Mouse (Mus musculus): Measurements from ENCODE around the gene Efna5. TPM values are rescaled to one million over a fixed set of nuclear protein-coding genes. Genes with fewer than 3 reads are reported as not detected.

The Efna5 gene
- polyA plus RNA-seq, 1 experiment from 2014 or later = 32.9 TPM

DNA sequence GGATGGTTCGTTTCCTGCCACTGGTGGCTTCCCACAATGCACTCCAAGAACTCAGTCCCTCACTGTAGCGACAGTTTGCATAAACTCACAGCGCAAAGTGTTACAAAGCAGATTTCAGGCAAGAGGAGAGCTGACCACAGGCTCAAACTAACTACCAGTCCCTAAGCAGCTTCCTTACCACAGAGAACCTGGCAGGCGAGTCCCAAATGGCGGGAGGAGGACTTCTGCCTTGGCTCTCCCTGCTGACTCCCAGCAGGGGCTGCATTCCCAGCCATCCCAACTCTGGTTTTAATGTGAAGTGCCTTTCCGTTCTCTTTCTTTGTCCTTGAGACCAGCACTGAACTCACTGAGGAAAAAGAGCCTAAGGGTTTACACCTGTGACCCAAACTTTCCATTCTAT, 195.9 kb downstream of the Efna5 start:
- Histone ChIP-seq H3K36me3 (ENCODE audit: control insufficient read depth, insufficient read depth, low read length) (no peaks in the 10 kb centered on the region), H3K4me1 (ENCODE audit: control insufficient read depth, insufficient read depth, low read length) (no peaks in the 10 kb centered on the region), H3K9ac (ENCODE audit: low read length) (no peak overlapping the region), H3K4me3 (ENCODE audit: low read depth, low read length) (no peak overlapping the region), H3K27ac (replicated peaks; ENCODE audit: low read depth, low read length) (no peak overlapping the region), H3K9me3 (ENCODE audit: control insufficient read depth, low read length) (no peaks in the 10 kb centered on the region), H3K4me2 (ENCODE audit: low read depth, severe bottlenecking) (no peak overlapping the region), H3K27me3 (ENCODE audit: control insufficient read depth, insufficient read depth, low read length) (no peaks in the 10 kb centered on the region)
- WGBS = 48% methylated on average over 6 of the region's 6 CpGs
- DNase-seq (ENCODE audit: low spot score) = no peak
- no peak for ATAC-seq (ENCODE audit: insufficient number of reproducible peaks, low FRiP score, low TSS enrichment, low read depth)

DNA sequence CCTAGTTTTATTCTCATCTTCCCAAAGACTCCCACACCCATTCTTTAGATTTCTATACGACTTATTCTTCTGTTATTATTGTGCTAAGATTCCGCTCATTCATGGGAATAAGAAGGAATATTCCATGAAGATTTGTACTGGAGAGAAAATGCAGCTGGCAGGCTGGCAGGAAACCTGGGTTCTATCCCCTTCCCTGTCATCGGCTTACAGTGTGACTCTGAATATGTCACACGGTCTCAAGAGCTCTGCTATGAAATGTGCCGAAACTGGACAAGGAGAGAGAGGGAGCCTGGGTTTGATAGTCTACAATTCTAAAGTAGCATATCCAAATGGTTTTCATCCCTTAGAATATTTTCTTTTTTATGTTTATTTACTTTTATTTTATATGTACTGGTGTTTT, 198.0 kb downstream of the Efna5 start:
- WGBS = 94% methylated on average over 5 of the region's 5 CpGs
- no peak for DNase-seq (ENCODE audit: low spot score)
- no peak for ATAC-seq (ENCODE audit: insufficient number of reproducible peaks, low FRiP score, low TSS enrichment, low read depth)
- H3K27ac ChIP-seq (replicated peaks; ENCODE audit: low read depth, low read length) = no peak overlapping the region
- H3K27me3 ChIP-seq (ENCODE audit: control insufficient read depth, insufficient read depth, low read length) = no peaks in the 10 kb centered on the region
- H3K4me1 ChIP-seq (ENCODE audit: control insufficient read depth, insufficient read depth, low read length) = no peaks in the 10 kb centered on the region
- no peak overlapping the region for H3K9ac ChIP-seq (ENCODE audit: low read length)
- no peaks in the 10 kb centered on the region for H3K9me3 ChIP-seq (ENCODE audit: control insufficient read depth, low read length)
- no peak overlapping the region for H3K4me2 ChIP-seq (ENCODE audit: low read depth, severe bottlenecking)
- no peaks in the 10 kb centered on the region for H3K36me3 ChIP-seq (ENCODE audit: control insufficient read depth, insufficient read depth, low read length)
- H3K4me3 ChIP-seq (ENCODE audit: low read depth, low read length) = no peak overlapping the region

DNA sequence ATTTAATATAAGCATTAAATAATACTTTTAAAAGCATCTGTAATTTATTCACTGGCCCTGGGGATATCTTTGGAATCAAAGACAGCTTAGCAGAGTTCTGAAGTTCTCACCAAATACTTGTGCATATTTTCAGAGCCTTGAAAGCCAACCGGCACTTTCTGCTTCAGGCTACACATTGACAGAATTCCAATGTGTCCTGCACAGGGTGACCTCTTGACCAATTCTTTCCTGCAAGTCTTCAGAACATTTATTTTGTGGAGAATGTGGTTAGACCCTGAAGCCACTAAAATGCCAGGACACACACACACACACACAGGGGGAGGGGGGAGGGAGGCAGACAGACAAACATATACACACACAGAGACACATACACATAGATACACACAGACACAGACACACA, 199.4 kb downstream of the Efna5 start:
- WGBS = 41% methylated on average over 1 of the region's 1 CpGs

DNA sequence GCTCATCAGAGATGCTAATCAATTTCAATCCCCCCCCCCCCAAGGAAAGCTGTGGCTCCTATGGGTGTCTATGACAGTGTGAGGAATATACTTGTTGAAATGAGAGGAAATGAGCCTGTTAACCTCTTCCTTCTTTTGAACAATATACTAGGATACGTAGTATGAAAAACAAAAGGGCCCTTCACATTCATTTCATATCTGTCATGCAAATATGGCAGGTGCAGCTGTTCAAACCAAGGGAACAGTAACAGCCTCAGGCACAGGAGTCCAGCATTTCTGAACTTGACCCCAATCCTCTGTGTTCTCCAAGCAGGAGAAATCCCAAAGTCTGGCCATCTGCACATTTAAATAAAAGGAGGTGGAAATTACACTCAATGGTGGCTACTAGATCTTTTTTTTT, 200.4 kb downstream of the Efna5 start:
- Histone ChIP-seq H3K9ac (ENCODE audit: low read length) (no peak overlapping the region), H3K27me3 (ENCODE audit: control insufficient read depth, insufficient read depth, low read length) (no peaks in the 10 kb centered on the region), H3K27ac (replicated peaks; ENCODE audit: low read depth, low read length) (no peak overlapping the region), H3K4me1 (ENCODE audit: control insufficient read depth, insufficient read depth, low read length) (0 out of 2 replicates have a peak, but pooled peaks cover 7% of the 10 kb centered on the region), H3K4me3 (ENCODE audit: low read depth, low read length) (no peak overlapping the region), H3K4me2 (ENCODE audit: low read depth, severe bottlenecking) (no peak overlapping the region), H3K36me3 (ENCODE audit: control insufficient read depth, insufficient read depth, low read length) (no peaks in the 10 kb centered on the region), H3K9me3 (ENCODE audit: control insufficient read depth, low read length) (no peaks in the 10 kb centered on the region; the same call in 1 of the 2 replicates)
- 100% methylated on average over 1 of the region's 1 CpGs for WGBS
- ATAC-seq (ENCODE audit: insufficient number of reproducible peaks, low FRiP score, low TSS enrichment, low read depth) (no peak), DNase-seq (ENCODE audit: low spot score) (no peak)

More for the DNA sequence above, 199.4 kb downstream of the Efna5 start:
- H3K36me3 ChIP-seq (ENCODE audit: control insufficient read depth, insufficient read depth, low read length) = no peaks in the 10 kb centered on the region
- DNase-seq (ENCODE audit: low spot score) = no peak
- no peaks in the 10 kb centered on the region; the same call in 1 of the 2 replicates for H3K9me3 ChIP-seq (ENCODE audit: control insufficient read depth, low read length)
- H3K27me3 ChIP-seq (ENCODE audit: control insufficient read depth, insufficient read depth, low read length) = no peaks in the 10 kb centered on the region
- ATAC-seq (ENCODE audit: insufficient number of reproducible peaks, low FRiP score, low TSS enrichment, low read depth) = no peak
- H3K4me3 ChIP-seq (ENCODE audit: low read depth, low read length) = no peak overlapping the region
- no peak overlapping the region for H3K27ac ChIP-seq (replicated peaks; ENCODE audit: low read depth, low read length)
- 0 out of 2 replicates have a peak, but pooled peaks cover 4% of the 10 kb centered on the region for H3K4me1 ChIP-seq (ENCODE audit: control insufficient read depth, insufficient read depth, low read length)
- no peak overlapping the region for H3K9ac ChIP-seq (ENCODE audit: low read length)
- no peak overlapping the region for H3K4me2 ChIP-seq (ENCODE audit: low read depth, severe bottlenecking)

DNA sequence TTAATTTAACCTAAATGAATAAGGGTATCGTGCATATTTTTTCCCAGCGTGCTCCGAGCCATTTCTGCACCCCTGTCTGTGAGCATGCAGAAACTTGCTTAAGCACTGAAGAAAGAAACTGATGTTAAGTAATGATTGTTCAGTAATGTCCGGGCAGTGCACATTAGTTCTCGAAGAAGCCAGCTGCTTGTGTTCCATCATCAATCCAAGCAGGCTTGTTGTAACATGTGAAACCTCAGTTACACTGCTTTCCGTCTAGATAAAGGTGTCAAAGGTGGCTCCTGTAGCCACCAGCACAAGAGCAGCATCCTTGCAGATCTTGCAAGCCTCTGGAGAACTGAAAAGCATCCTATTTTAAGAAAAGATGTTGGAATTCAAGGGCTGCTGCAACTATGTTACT, 204.3 kb downstream of the Efna5 start:
- H3K9me3 ChIP-seq (ENCODE audit: control insufficient read depth, low read length) = no peaks in the 10 kb centered on the region; the same call in 1 of the 2 replicates
- DNase-seq (ENCODE audit: low spot score) (no peak), ATAC-seq (ENCODE audit: insufficient number of reproducible peaks, low FRiP score, low TSS enrichment, low read depth) (no peak)
- no peaks in the 10 kb centered on the region for H3K27me3 ChIP-seq (ENCODE audit: control insufficient read depth, insufficient read depth, low read length)
- H3K9ac ChIP-seq (ENCODE audit: low read length) = no peak overlapping the region
- H3K4me2 ChIP-seq (ENCODE audit: low read depth, severe bottlenecking) = no peak overlapping the region
- H3K4me3 ChIP-seq (ENCODE audit: low read depth, low read length) = no peak overlapping the region
- 66% methylated on average over 6 of the region's 6 CpGs for WGBS
- H3K36me3 ChIP-seq (ENCODE audit: control insufficient read depth, insufficient read depth, low read length) = no peaks in the 10 kb centered on the region
- H3K4me1 ChIP-seq (ENCODE audit: control insufficient read depth, insufficient read depth, low read length) = peaks cover 10% of the 10 kb centered on the region; the same call in 1 of the 2 replicates
- H3K27ac ChIP-seq (replicated peaks; ENCODE audit: low read depth, low read length) = no peak overlapping the region

DNA sequence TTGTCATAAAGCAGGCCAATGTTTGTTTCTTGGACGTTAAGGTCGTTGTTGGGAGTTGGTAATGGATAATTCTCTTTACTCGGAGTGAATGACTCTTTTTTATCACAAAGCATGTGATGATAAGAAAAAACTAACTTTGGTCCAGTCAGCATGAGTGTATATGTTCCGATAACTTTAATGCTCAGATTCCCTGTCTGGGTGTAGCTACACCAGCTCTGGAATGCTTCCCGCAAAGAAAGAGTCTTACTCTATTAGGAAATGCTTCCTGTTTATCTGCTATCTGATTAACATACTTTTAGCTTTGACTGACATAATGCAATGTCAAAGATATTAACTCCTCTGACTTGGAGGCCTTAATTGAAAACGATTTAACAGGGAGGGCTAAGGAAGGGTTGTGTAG, 204.7 kb downstream of the Efna5 start:
- Histone ChIP-seq H3K4me3 (ENCODE audit: low read depth, low read length) (no peak overlapping the region), H3K27ac (replicated peaks; ENCODE audit: low read depth, low read length) (no peak overlapping the region), H3K4me2 (ENCODE audit: low read depth, severe bottlenecking) (no peak overlapping the region), H3K27me3 (ENCODE audit: control insufficient read depth, insufficient read depth, low read length) (no peaks in the 10 kb centered on the region), H3K4me1 (ENCODE audit: control insufficient read depth, insufficient read depth, low read length) (peaks cover 10% of the 10 kb centered on the region; the same call in 1 of the 2 replicates), H3K36me3 (ENCODE audit: control insufficient read depth, insufficient read depth, low read length) (no peaks in the 10 kb centered on the region), H3K9ac (ENCODE audit: low read length) (no peak overlapping the region), H3K9me3 (ENCODE audit: control insufficient read depth, low read length) (no peaks in the 10 kb centered on the region; the same call in 1 of the 2 replicates)
- DNase-seq (ENCODE audit: low spot score) (no peak), ATAC-seq (ENCODE audit: insufficient number of reproducible peaks, low FRiP score, low TSS enrichment, low read depth) (no peak)
- WGBS = 61% methylated on average over 6 of the region's 6 CpGs

DNA sequence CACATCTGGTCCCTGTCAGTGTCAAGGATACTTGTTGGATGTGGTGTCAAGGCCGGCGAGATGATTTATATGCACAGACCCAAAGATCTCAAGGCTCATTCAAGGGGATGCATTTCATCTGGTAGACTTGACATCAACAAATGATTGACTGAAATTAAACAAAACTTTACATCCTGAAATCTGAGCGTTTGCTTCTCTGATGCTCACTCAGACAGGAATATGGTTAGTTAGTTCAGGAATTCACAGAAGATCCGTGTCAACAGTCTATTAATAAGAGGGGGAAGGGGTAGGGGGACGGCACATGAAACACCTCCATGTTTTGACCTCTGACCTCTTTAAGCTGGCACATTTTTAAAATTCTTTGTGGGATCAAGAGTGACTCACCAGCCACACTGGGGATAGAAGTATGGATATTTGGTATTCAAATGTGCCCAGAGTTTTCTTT, 205.3 kb downstream of the Efna5 start:
- no peak for ATAC-seq (ENCODE audit: insufficient number of reproducible peaks, low FRiP score, low TSS enrichment, low read depth)

DNA sequence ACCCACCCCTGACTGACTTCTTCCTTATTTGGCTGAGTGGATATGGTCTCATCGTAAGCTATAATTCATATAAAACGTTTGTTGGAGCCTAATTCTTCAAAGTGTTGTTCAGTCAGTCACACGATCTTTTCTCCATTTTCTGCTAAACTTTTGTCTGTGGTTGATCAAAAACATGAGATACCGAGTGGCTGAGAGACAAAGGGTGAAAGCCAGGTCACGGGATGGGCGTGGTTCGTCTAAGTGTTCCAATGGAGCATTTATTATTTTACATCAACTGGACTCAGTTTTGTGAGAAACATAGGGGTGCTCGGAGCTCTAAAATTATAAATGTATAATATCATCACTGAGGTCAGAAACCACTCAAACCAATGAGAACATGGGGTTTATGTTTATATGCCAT, 209.0 kb downstream of the Efna5 start:
- Histone ChIP-seq H3K9ac (ENCODE audit: low read length) (no peak overlapping the region), H3K27me3 (ENCODE audit: control insufficient read depth, insufficient read depth, low read length) (no peaks in the 10 kb centered on the region), H3K36me3 (ENCODE audit: control insufficient read depth, insufficient read depth, low read length) (no peaks in the 10 kb centered on the region), H3K27ac (replicated peaks; ENCODE audit: low read depth, low read length) (no peak overlapping the region), H3K4me3 (ENCODE audit: low read depth, low read length) (no peak overlapping the region), H3K9me3 (ENCODE audit: control insufficient read depth, low read length) (no peaks in the 10 kb centered on the region; the same call in 1 of the 2 replicates), H3K4me1 (ENCODE audit: control insufficient read depth, insufficient read depth, low read length) (peaks cover 7% of the 10 kb centered on the region; the same call in 1 of the 2 replicates), H3K4me2 (ENCODE audit: low read depth, severe bottlenecking) (no peak overlapping the region)
- DNase-seq (ENCODE audit: low spot score) (no peak), ATAC-seq (ENCODE audit: insufficient number of reproducible peaks, low FRiP score, low TSS enrichment, low read depth) (no peak)
- WGBS = 64% methylated on average over 8 of the region's 8 CpGs

More for the DNA sequence above, 205.3 kb downstream of the Efna5 start:
- Histone ChIP-seq H3K27ac (replicated peaks; ENCODE audit: low read depth, low read length) (no peak overlapping the region), H3K4me1 (ENCODE audit: control insufficient read depth, insufficient read depth, low read length) (peaks cover 10% of the 10 kb centered on the region; the same call in 1 of the 2 replicates), H3K4me2 (ENCODE audit: low read depth, severe bottlenecking) (no peak overlapping the region), H3K4me3 (ENCODE audit: low read depth, low read length) (no peak overlapping the region), H3K27me3 (ENCODE audit: control insufficient read depth, insufficient read depth, low read length) (no peaks in the 10 kb centered on the region), H3K36me3 (ENCODE audit: control insufficient read depth, insufficient read depth, low read length) (no peaks in the 10 kb centered on the region), H3K9me3 (ENCODE audit: control insufficient read depth, low read length) (no peaks in the 10 kb centered on the region; the same call in 1 of the 2 replicates), H3K9ac (ENCODE audit: low read length) (no peak overlapping the region)
- 20% methylated on average over 5 of the region's 5 CpGs for WGBS
- no peak for DNase-seq (ENCODE audit: low spot score)

DNA sequence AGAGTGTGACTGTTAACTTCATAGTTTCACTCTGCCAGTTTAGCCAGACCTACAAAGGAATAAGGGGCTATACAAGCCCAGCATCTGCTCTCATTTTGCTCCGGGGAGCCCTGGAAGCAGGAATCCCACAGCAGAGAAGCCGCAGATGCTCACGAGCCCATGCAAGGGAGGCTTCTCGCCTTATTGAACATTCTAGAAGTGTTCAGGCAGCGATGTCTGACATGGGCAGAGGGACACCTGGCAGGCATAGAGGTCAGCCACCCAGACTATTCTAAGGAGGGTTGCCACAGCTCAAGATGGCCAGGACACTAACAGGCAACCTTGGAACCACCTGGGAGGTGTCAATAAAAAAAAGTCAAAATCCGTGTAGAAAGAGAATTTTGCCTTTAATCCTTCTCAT, 214.4 kb downstream of the Efna5 start:
- 78% methylated on average over 6 of the region's 6 CpGs for WGBS
- H3K4me3 ChIP-seq (ENCODE audit: low read depth, low read length) = no peak overlapping the region
- no peaks in the 10 kb centered on the region for H3K4me1 ChIP-seq (ENCODE audit: control insufficient read depth, insufficient read depth, low read length)
- no peak overlapping the region for H3K4me2 ChIP-seq (ENCODE audit: low read depth, severe bottlenecking)
- no peak overlapping the region for H3K9ac ChIP-seq (ENCODE audit: low read length)
- H3K9me3 ChIP-seq (ENCODE audit: control insufficient read depth, low read length) = no peaks in the 10 kb centered on the region
- no peak for ATAC-seq (ENCODE audit: insufficient number of reproducible peaks, low FRiP score, low TSS enrichment, low read depth)
- no peak overlapping the region for H3K27ac ChIP-seq (replicated peaks; ENCODE audit: low read depth, low read length)
- DNase-seq (ENCODE audit: low spot score) = no peak
- H3K27me3 ChIP-seq (ENCODE audit: control insufficient read depth, insufficient read depth, low read length) = no peaks in the 10 kb centered on the region
- no peaks in the 10 kb centered on the region for H3K36me3 ChIP-seq (ENCODE audit: control insufficient read depth, insufficient read depth, low read length)

Data from limb, embryonic 11.5 days (tissue).